8 mouse cellular contexts compared by ENCODE assay signal in genomic region chr15:7213683-7214082, GRCm38 (mm10).
DNase-seq lines count a peak whose midpoint lies in the region; ATAC-seq and TF ChIP-seq lines count a peak whose summit lies in the region.

No protein-coding gene starts in this region.

- no peak overlapping the region for H3K4me3 ChIP-seq in neural tube, embryonic 13.5 days
- H3K4me3 ChIP-seq in embryonic facial prominence, embryonic 15.5 days (replicated peaks), result no peak overlapping the region
- H3K4me3 ChIP-seq in heart, postnatal 0 days (ENCODE audit: low read depth, low read length), result no peak overlapping the region
- no peak overlapping the region for H3K4me3 ChIP-seq in midbrain, embryonic 15.5 days

- DNase-seq in neural tube, embryonic 10.5 days (ENCODE audit: extremely low spot score, low spot score), result no peak
- peak; percentile 76 for DNase-seq in heart, postnatal 0 days (ENCODE audit: low spot score)
- no peak for DNase-seq in spleen, postnatal 10 days (ENCODE audit: low spot score in 2 of 2)
- no peak for DNase-seq in left cerebral cortex, postnatal 14 days (ENCODE audit: low spot score in 2 of 2)

- H3K27ac ChIP-seq in neural tube, embryonic 13.5 days (replicated peaks), result no peak overlapping the region
- no peak overlapping the region for H3K27ac ChIP-seq in embryonic facial prominence, embryonic 15.5 days (replicated peaks)
- peak overlapping the region; percentile 40 for H3K27ac ChIP-seq in heart, postnatal 0 days (ENCODE audit: low read depth)
- no peak overlapping the region for H3K27ac ChIP-seq in midbrain, embryonic 15.5 days

- ATAC-seq in neural tube, embryonic 13.5 days (ENCODE audit: low read depth), result 0 out of 2 replicates have a peak, but pooled peaks have one; percentile 53
- peak; percentile 69; the same call in 1 of the 2 replicates for ATAC-seq in embryonic facial prominence, embryonic 15.5 days (ENCODE audit: insufficient number of reproducible peaks, low FRiP score, low TSS enrichment, low read depth)
- peak; percentile 87 for ATAC-seq in heart, postnatal 0 days (ENCODE audit: insufficient read depth, low read depth)
- peak; percentile 46; the same call in 1 of the 2 replicates for ATAC-seq in midbrain, embryonic 15.5 days (replicated peaks)
- no peak for ATAC-seq in megakaryocyte, adult 5-6 weeks (ENCODE audit: poor library complexity, severe bottlenecking)

- no peak overlapping the region for H3K9ac ChIP-seq in neural tube, embryonic 13.5 days
- no peak overlapping the region for H3K9ac ChIP-seq in embryonic facial prominence, embryonic 15.5 days
- no peak overlapping the region for H3K9ac ChIP-seq in heart, postnatal 0 days (replicated peaks; ENCODE audit: low read depth, low read length)
- no peak overlapping the region for H3K9ac ChIP-seq in midbrain, embryonic 15.5 days

- WGBS in neural tube, embryonic 13.5 days, result 30% methylated on average over 1 of the region's 1 CpGs
- WGBS in embryonic facial prominence, embryonic 15.5 days, result 29% methylated on average over 1 of the region's 1 CpGs
- 8% methylated on average over 1 of the region's 1 CpGs for WGBS in heart, postnatal 0 days
- WGBS in midbrain, embryonic 15.5 days, result 19% methylated on average over 1 of the region's 1 CpGs

- no peaks in the 10 kb centered on the region for H3K9me3 ChIP-seq in neural tube, embryonic 13.5 days
- no peaks in the 10 kb centered on the region for H3K9me3 ChIP-seq in embryonic facial prominence, embryonic 15.5 days (replicated peaks)
- H3K9me3 ChIP-seq in heart, postnatal 0 days (replicated peaks; ENCODE audit: control insufficient read depth, low read length), result no peaks in the 10 kb centered on the region
- no peaks in the 10 kb centered on the region for H3K9me3 ChIP-seq in midbrain, embryonic 15.5 days

- no peak for TF ChIP-seq CTCF in heart, postnatal 0 days (IDR thresholded peaks at IDR 0.05; ENCODE audit: low read depth)

- intact Hi-C loops in left cerebral cortex, postnatal 14 days (cut with DNase I), result no loop called here

- no peaks in the 10 kb centered on the region for H3K27me3 ChIP-seq in neural tube, embryonic 13.5 days
- no peaks in the 10 kb centered on the region for H3K27me3 ChIP-seq in embryonic facial prominence, embryonic 15.5 days
- H3K27me3 ChIP-seq in heart, postnatal 0 days (ENCODE audit: control insufficient read depth, insufficient read depth, low read length), result no peaks in the 10 kb centered on the region
- no peaks in the 10 kb centered on the region for H3K27me3 ChIP-seq in midbrain, embryonic 15.5 days (replicated peaks)

- TF ChIP-seq EP300 in heart, postnatal 0 days (IDR thresholded peaks at IDR 0.05; ENCODE audit: low read depth), result no peak

- no peaks in the 10 kb centered on the region for H3K4me1 ChIP-seq in neural tube, embryonic 13.5 days (replicated peaks)
- H3K4me1 ChIP-seq in embryonic facial prominence, embryonic 15.5 days, result peaks cover 13% of the 10 kb centered on the region; the same call in 1 of the 2 replicates
- peaks cover 9% of the 10 kb centered on the region for H3K4me1 ChIP-seq in heart, postnatal 0 days (ENCODE audit: control insufficient read depth, insufficient read depth)
- no peaks in the 10 kb centered on the region for H3K4me1 ChIP-seq in midbrain, embryonic 15.5 days

- H3K36me3 ChIP-seq in neural tube, embryonic 13.5 days, result no peaks in the 10 kb centered on the region
- no peaks in the 10 kb centered on the region for H3K36me3 ChIP-seq in embryonic facial prominence, embryonic 15.5 days
- H3K36me3 ChIP-seq in heart, postnatal 0 days (replicated peaks; ENCODE audit: control insufficient read depth, insufficient read depth, low read length), result no peaks in the 10 kb centered on the region
- no peaks in the 10 kb centered on the region for H3K36me3 ChIP-seq in midbrain, embryonic 15.5 days (replicated peaks)

- no peak overlapping the region for H3K4me2 ChIP-seq in neural tube, embryonic 13.5 days
- H3K4me2 ChIP-seq in embryonic facial prominence, embryonic 15.5 days (replicated peaks), result no peak overlapping the region
- H3K4me2 ChIP-seq in heart, postnatal 0 days (ENCODE audit: low read depth, low read length), result no peak overlapping the region
- no peak overlapping the region for H3K4me2 ChIP-seq in midbrain, embryonic 15.5 days
